Mouse (Mus musculus) small intestine, adult 2 months (tissue): ENCODE results near the gene Fam160b1.

Experiments
- CTCF ChIP-seq: fragments of 200-500 bp; IDR thresholded peaks from 2 replicates; pipeline ENCODE4 v1.5.1; 2012; ENCODE audit warnings: low read depth, mild to moderate bottlenecking, control low read depth, inconsistent platforms, low read length, moderate library complexity, mixed read lengths; ENCODE audit not compliant: insufficient replicate concordance, insufficient read length; ENCODE audit errors: extremely low read depth
- POLR2A ChIP-seq: fragments of 200-500 bp; IDR thresholded peaks from 2 replicates; pipeline ENCODE4 v1.6.1; 2012; ENCODE audit warnings: low read depth, mild to moderate bottlenecking, control low read depth, inconsistent platforms, low read length, moderate library complexity

- no peak for TF ChIP-seq CTCF
- no peak for TF ChIP-seq POLR2A
Measured at GRCm38 (mm10) chr19:57415031-57415807, 54.7 kb downstream of the Fam160b1 start.
